Mouse (Mus musculus): ENCODE measurements at regions not wholly inside any gene's neighbourhood (a gene's known extent, or its start where the extent isn't known, plus 50 kb on each side); places are given as distances from the start of the nearest gene placed in this dataset. TPM values are rescaled to one million over a fixed set of nuclear protein-coding genes. Genes with fewer than 3 reads are reported as not detected.

Small RNA genes lying in the stretch of these regions (microRNA-seq; reads per million reads assigned to microRNA genes)
- gene Gm25978: not detected

Data from midbrain, embryonic 12.5 days (tissue).